Mouse (Mus musculus) MEL (cell line): ENCODE results near the gene Agpat4. TPM values are rescaled to one million over a fixed set of nuclear protein-coding genes. Genes with fewer than 3 reads are reported as not detected.

Source experiments
- DNase-seq: peaks from one replicate; pipeline ENCODE4 v3.0.0; 2011; ENCODE audit warnings: low read depth, low spot score
- H3K27ac ChIP-seq: 2 replicates; pipeline ENCODE4 v1.5.1; 2012; ENCODE audit warnings: low read depth, mild to moderate bottlenecking, control low read depth, low read length, moderate library complexity; ENCODE audit not compliant: control insufficient read depth
- H3K27me3 ChIP-seq, 2 experiments: fragments of 150-350 bp in 1 of 2; sonication (generic) in 1 of 2; 2 replicates each; pipeline ENCODE4 v1.6.1; 2012; ENCODE audit warnings: low read length in 2 of 2, mild to moderate bottlenecking in 2 of 2, improper control_type of control experiment in 1 of 2, moderate library complexity in 1 of 2; ENCODE audit not compliant: insufficient read depth in 2 of 2, control insufficient read depth in 1 of 2
- H3K36me3 ChIP-seq, 2 experiments: 2 replicates each; pipeline ENCODE4 v1.6.1; 2012 to 2014; ENCODE audit warnings: low read length in 2 of 2, improper control_type of control experiment in 1 of 2, inconsistent platforms in 1 of 2, mild to moderate bottlenecking in 1 of 2; ENCODE audit not compliant: insufficient read depth in 2 of 2, control insufficient read depth in 1 of 2
- H3K4me1 ChIP-seq, 2 experiments: fragments of 150-350 bp in 1 of 2; sonication (generic) in 1 of 2; 2 replicates each; pipeline ENCODE4 v1.6.1; 2012; ENCODE audit warnings: low read length in 2 of 2, improper control_type of control experiment in 1 of 2, mild to moderate bottlenecking in 1 of 2; ENCODE audit not compliant: insufficient read depth in 2 of 2, control insufficient read depth in 1 of 2
- H3K4me3 ChIP-seq, 2 experiments: fragments of 150-350 bp in 1 of 2; sonication (generic) in 1 of 2; 2 replicates each; pipeline ENCODE4 v1.5.1; 2012; ENCODE audit warnings: low read depth in 2 of 2, low read length in 2 of 2, mild to moderate bottlenecking in 2 of 2, moderate library complexity in 2 of 2, control low read depth in 1 of 2, improper control_type of control experiment in 1 of 2; ENCODE audit not compliant: control insufficient read depth in 1 of 2, insufficient read depth in 1 of 2
- H3K79me2 ChIP-seq: 2 replicates; pipeline ENCODE4 v1.6.1; 2012; ENCODE audit warnings: mild to moderate bottlenecking, low read length, moderate library complexity; ENCODE audit not compliant: control insufficient read depth, poor library complexity, insufficient read depth
- H3K9ac ChIP-seq: 2 replicates; pipeline ENCODE4 v1.6.1; 2012; ENCODE audit warnings: low read depth, mild to moderate bottlenecking, control low read depth, low read length, moderate library complexity; ENCODE audit not compliant: control insufficient read depth, poor library complexity, severe bottlenecking
- H3K9me3 ChIP-seq: fragments of 150-350 bp; sonication (generic); replicated peaks from 2 replicates; pipeline ENCODE4 v1.6.1; 2012; ENCODE audit warnings: mild to moderate bottlenecking, low read length, improper control_type of control experiment, moderate library complexity; ENCODE audit not compliant: insufficient read depth
- BHLHE40 ChIP-seq: IDR thresholded peaks from 2 replicates; pipeline ENCODE4 v1.6.1; 2012; ENCODE audit warnings: low read depth, mild to moderate bottlenecking, inconsistent platforms, low read length, improper control_type of control experiment, borderline replicate concordance
- CHD1 ChIP-seq: IDR thresholded peaks from 2 replicates; pipeline ENCODE4 v1.6.1; 2012; ENCODE audit warnings: low read depth, mild to moderate bottlenecking, inconsistent platforms, low read length, improper control_type of control experiment
- CHD2 ChIP-seq: IDR thresholded peaks from 2 replicates; pipeline ENCODE4 v1.6.1; 2011; ENCODE audit warnings: low read length, improper control_type of control experiment
- CTCF ChIP-seq, 3 experiments: IDR thresholded peaks in 2 of 3; conservative IDR thresholded peaks in 1 of 3; 2 replicates each; pipeline ENCODE4 v1.5.1; 2011 to 2012; ENCODE audit warnings: low read length in 3 of 3, low read depth in 2 of 3, mild to moderate bottlenecking in 2 of 3, improper control_type of control experiment in 1 of 3, inconsistent platforms in 1 of 3, mixed read lengths in 1 of 3, moderate library complexity in 1 of 3; ENCODE audit not compliant: control insufficient read depth in 1 of 3, insufficient read depth in 1 of 3, poor library complexity in 1 of 3, severe bottlenecking in 1 of 3
- E2F4 ChIP-seq: IDR thresholded peaks from 2 replicates; pipeline ENCODE4 v1.6.1; 2011; ENCODE audit warnings: low read depth, low read length, improper control_type of control experiment, borderline replicate concordance
- ELF1 ChIP-seq: IDR thresholded peaks from 2 replicates; pipeline ENCODE4 v1.6.1; 2014; ENCODE audit warnings: low read depth, mild to moderate bottlenecking, inconsistent platforms, low read length, improper control_type of control experiment, moderate library complexity
- ETS1 ChIP-seq: IDR thresholded peaks from 2 replicates; pipeline ENCODE4 v1.6.1; 2012; ENCODE audit warnings: low read depth, mild to moderate bottlenecking, inconsistent platforms, low read length, improper control_type of control experiment, moderate library complexity
- JUND ChIP-seq: IDR thresholded peaks from 2 replicates; pipeline ENCODE4 v1.6.1; 2011; ENCODE audit warnings: low read depth, mild to moderate bottlenecking, improper control_type of control experiment, low read length
- MAX ChIP-seq: IDR thresholded peaks from 2 replicates; pipeline ENCODE4 v1.6.1; 2011; ENCODE audit warnings: low read length, improper control_type of control experiment
- MAZ ChIP-seq: IDR thresholded peaks from 2 replicates; pipeline ENCODE4 v1.6.1; 2012; ENCODE audit warnings: low read depth, mild to moderate bottlenecking, inconsistent platforms, low read length, improper control_type of control experiment
- MEF2A ChIP-seq: IDR thresholded peaks from 2 replicates; pipeline ENCODE4 v1.6.1; 2014; ENCODE audit warnings: low read depth, mild to moderate bottlenecking, inconsistent platforms, low read length, improper control_type of control experiment; ENCODE audit not compliant: poor library complexity, insufficient replicate concordance, severe bottlenecking; ENCODE audit errors: extremely low read depth
- MYB ChIP-seq: IDR thresholded peaks from 2 replicates; pipeline ENCODE4 v1.6.1; 2011; ENCODE audit warnings: mild to moderate bottlenecking, low read depth, low read length, improper control_type of control experiment
- MYC ChIP-seq: IDR thresholded peaks from 2 replicates; pipeline ENCODE4 v1.6.1; 2011; ENCODE audit warnings: low read depth, mild to moderate bottlenecking, low read length, improper control_type of control experiment, moderate library complexity
- POLR2A ChIP-seq, 2 experiments: IDR thresholded peaks; 2 replicates each; pipeline ENCODE4 v1.6.1; 2011 to 2012; ENCODE audit warnings: low read length in 2 of 2, mild to moderate bottlenecking in 2 of 2, control low read depth in 1 of 2, improper control_type of control experiment in 1 of 2, low read depth in 1 of 2, moderate library complexity in 1 of 2; ENCODE audit not compliant: control insufficient read depth in 1 of 2, insufficient read depth in 1 of 2, poor library complexity in 1 of 2
- POLR2AphosphoS2 ChIP-seq: IDR thresholded peaks from 2 replicates; pipeline ENCODE4 v1.6.1; 2011; ENCODE audit warnings: low read length, improper control_type of control experiment
- POLR2AphosphoS5 ChIP-seq: IDR thresholded peaks from 2 replicates; pipeline ENCODE4 v1.6.1; 2012; ENCODE audit warnings: low read depth, borderline replicate concordance, mild to moderate bottlenecking, inconsistent platforms, low read length, moderate library complexity, mixed read lengths
- RAD21 ChIP-seq: IDR thresholded peaks from 2 replicates; pipeline ENCODE4 v1.6.1; 2011; ENCODE audit warnings: mild to moderate bottlenecking, low read depth, low read length, improper control_type of control experiment
- RCOR1 ChIP-seq: IDR thresholded peaks from 2 replicates; pipeline ENCODE4 v1.6.1; 2012; ENCODE audit warnings: low read depth, mild to moderate bottlenecking, inconsistent platforms, low read length, improper control_type of control experiment
- SIN3A ChIP-seq: IDR thresholded peaks from 2 replicates; pipeline ENCODE4 v1.6.1; 2012; ENCODE audit warnings: low read length, improper control_type of control experiment, inconsistent platforms
- TBP ChIP-seq: IDR thresholded peaks from 2 replicates; pipeline ENCODE4 v1.8.0; 2011; ENCODE audit warnings: low read depth, low read length, improper control_type of control experiment
- ZC3H11A ChIP-seq: IDR thresholded peaks from 2 replicates; pipeline ENCODE4 v1.6.1; 2012; ENCODE audit warnings: low read depth, mild to moderate bottlenecking, inconsistent platforms, low read length, improper control_type of control experiment
- ZMIZ1 ChIP-seq: IDR thresholded peaks from 2 replicates; pipeline ENCODE4 v1.6.1; 2012; ENCODE audit warnings: low read depth, mild to moderate bottlenecking, inconsistent platforms, low read length, improper control_type of control experiment, moderate library complexity
- polyA plus RNA-seq, 2 experiments: library from polyadenylated mRNA; stranded (reverse) in 1 of 2; unstranded in 1 of 2; fragments of >175 nt in 1 of 2; fragments of >200 nt in 1 of 2; gene quantifications; 2 replicates each; pipeline versions ENCODE4 v1.2.1 to v1.2.4; 2012; ENCODE audit warnings: low replicate concordance in 2 of 2, low read depth in 1 of 2; ENCODE audit not compliant: insufficient read length in 2 of 2, insufficient read depth in 1 of 2, missing spikeins in 1 of 2
- total RNA-seq: library from RNA; depleted of rRNA; stranded (reverse); fragments of 300-350 nt; gene quantifications from 2 replicates; pipeline ENCODE4 v1.2.3, GENCODE M21; 2012

Agpat4 gene
- total and polyA plus RNA-seq, 3 experiments, result 3.3 to 9.3 TPM; not detected in 1

- Histone ChIP-seq H3K9ac (no peak overlapping the region), H3K4me3 (no peak overlapping the region), H3K79me2 (no peaks in the 10 kb centered on the region), H3K36me3 (no peaks in the 10 kb centered on the region; a peak in 1 of 4 replicates), H3K27me3 (no peaks in the 10 kb centered on the region), H3K9me3 (no peaks in the 10 kb centered on the region), H3K27ac (no peak overlapping the region), H3K4me1 (no peaks in the 10 kb centered on the region)
- no peak for DNase-seq
- TF ChIP-seq BHLHE40 (no peak), CHD2 (no peak), CTCF (IDR thresholded peaks at IDR 0.05 in 2 of 3, conservative IDR thresholded peaks at IDR 0.05 in 1 of 3; ENCODE audit: control insufficient read depth in 1 of 3, insufficient read depth in 1 of 3, low read depth in 2 of 3, low read length in 3 of 3, poor library complexity in 1 of 3, severe bottlenecking in 1 of 3) (no peak), MEF2A (no peak), RCOR1 (no peak), POLR2A (IDR thresholded peaks at IDR 0.05; ENCODE audit: control insufficient read depth in 1 of 2, insufficient read depth in 1 of 2, low read depth in 1 of 2, low read length in 2 of 2, poor library complexity in 1 of 2) (no peak), MYB (no peak), MAX (no peak), CHD1 (no peak), SIN3A (no peak), TBP (no peak)
These were observed 110.0 kb downstream of the Agpat4 start for GRCm38 (mm10) chr17:12228471-12228870.

GRCm38 (mm10) chr17:12229756-12230155 lies 111.3 kb downstream of the Agpat4 start:
- DNase-seq, result no peak
- Histone ChIP-seq H3K36me3 (no peaks in the 10 kb centered on the region; a peak in 1 of 4 replicates), H3K9me3 (no peaks in the 10 kb centered on the region), H3K9ac (no peak overlapping the region), H3K4me3 (no peak overlapping the region), H3K79me2 (no peaks in the 10 kb centered on the region), H3K27me3 (no peaks in the 10 kb centered on the region), H3K4me1 (no peaks in the 10 kb centered on the region), H3K27ac (no peak overlapping the region)
- TF ChIP-seq POLR2AphosphoS5 (no peak), ZC3H11A (no peak), JUND (no peak), MYC (no peak), E2F4 (no peak), SIN3A (no peak), ZMIZ1 (no peak), BHLHE40 (no peak), POLR2A (IDR thresholded peaks at IDR 0.05; ENCODE audit: control insufficient read depth in 1 of 2, insufficient read depth in 1 of 2, low read depth in 1 of 2, low read length in 2 of 2, poor library complexity in 1 of 2) (no peak), MAZ (no peak), POLR2AphosphoS2 (no peak), ELF1 (no peak), MYB (no peak), MEF2A (no peak), RAD21 (no peak), ETS1 (no peak)
